Mouse (Mus musculus): Measurements from ENCODE around the gene Rps18. TPM values are rescaled to one million over a fixed set of nuclear protein-coding genes. Genes with fewer than 3 reads are reported as not detected.
A peak's percentile ranks its signal among the peaks of the same experiment; 100 is the strongest.

Rps18 gene
- total RNA-seq, 1 experiment from 2014 or later: 1,150 TPM

- no peak for ATAC-seq (replicated peaks in 1 of 2; ENCODE audit: insufficient read depth in 1 of 2, low FRiP score in 2 of 2, low TSS enrichment in 1 of 2, low read depth in 1 of 2, poor library complexity in 2 of 2, severe bottlenecking in 2 of 2)
These were observed 23.9 kb downstream of the Rps18 start for GRCm38 (mm10) chr17:33931947-33932346.

GRCm38 (mm10) chr17:33931159-33931866, 24.5 kb downstream of the Rps18 start:
- ATAC-seq (replicated peaks in 1 of 2; ENCODE audit: insufficient read depth in 1 of 2, low FRiP score in 2 of 2, low TSS enrichment in 1 of 2, low read depth in 1 of 2, poor library complexity in 2 of 2, severe bottlenecking in 2 of 2): no peak

GRCm38 (mm10) chr17:33930280-33931158, 25.3 kb downstream of the Rps18 start:
- no peak for ATAC-seq (replicated peaks in 1 of 2; ENCODE audit: insufficient read depth in 1 of 2, low FRiP score in 2 of 2, low TSS enrichment in 1 of 2, low read depth in 1 of 2, poor library complexity in 2 of 2, severe bottlenecking in 2 of 2)

- ATAC-seq (replicated peaks in 1 of 2; ENCODE audit: insufficient read depth in 1 of 2, low FRiP score in 2 of 2, low TSS enrichment in 1 of 2, low read depth in 1 of 2, poor library complexity in 2 of 2, severe bottlenecking in 2 of 2): peak; percentile 65 to 77
These were observed 26.2 kb downstream of the Rps18 start, which contains the start of gene Rgl2 for GRCm38 (mm10) chr17:33929371-33930279. Gene Rgl2, plus strand, starts transcription at chr17:33929543.

DNA sequence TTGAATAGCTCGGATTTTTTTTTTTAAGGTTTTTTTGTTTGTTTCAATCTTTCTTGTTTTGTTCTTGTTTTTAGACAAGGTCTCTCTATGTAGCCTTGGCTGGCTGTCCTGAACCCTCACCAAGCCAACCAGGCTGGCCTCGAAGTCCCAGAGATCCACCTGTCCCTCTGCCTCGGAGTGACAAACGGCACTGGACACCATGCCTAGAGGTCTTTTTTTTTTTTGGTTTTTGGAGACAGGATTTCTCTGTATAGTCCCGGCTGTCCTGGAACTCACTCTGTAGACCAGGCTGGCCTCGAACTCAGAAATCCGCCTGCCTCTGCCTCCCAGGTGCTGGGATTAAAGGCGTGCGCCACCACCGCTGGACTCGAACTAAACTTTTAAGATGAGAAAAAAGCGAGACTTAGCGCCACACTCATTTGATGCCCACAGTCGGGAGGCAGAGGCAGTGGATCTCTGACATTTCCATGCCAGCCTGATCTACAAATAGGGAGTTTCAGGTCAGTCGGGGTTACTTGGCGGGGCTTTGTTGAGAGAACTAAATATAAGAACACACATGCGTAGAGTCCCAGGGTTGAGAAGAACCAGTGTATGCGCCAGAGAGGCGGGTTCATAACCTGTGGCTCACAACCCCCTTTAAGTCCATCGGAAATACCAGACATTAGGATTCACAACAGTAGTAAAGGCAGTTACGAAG, 27.4 kb downstream of the Rps18 start:
- no peak for ATAC-seq (replicated peaks in 1 of 2; ENCODE audit: insufficient read depth in 1 of 2, low FRiP score in 2 of 2, low TSS enrichment in 1 of 2, low read depth in 1 of 2, poor library complexity in 2 of 2, severe bottlenecking in 2 of 2)

GRCm38 (mm10) chr17:33926207-33926932, 29.4 kb downstream of the Rps18 start:
- ATAC-seq (replicated peaks in 1 of 2; ENCODE audit: insufficient read depth in 1 of 2, low FRiP score in 2 of 2, low TSS enrichment in 1 of 2, low read depth in 1 of 2, poor library complexity in 2 of 2, severe bottlenecking in 2 of 2): no peak

- no peak for ATAC-seq (replicated peaks in 1 of 2; ENCODE audit: insufficient read depth in 1 of 2, low FRiP score in 2 of 2, low TSS enrichment in 1 of 2, low read depth in 1 of 2, poor library complexity in 2 of 2, severe bottlenecking in 2 of 2)
These were observed 30.2 kb downstream of the Rps18 start for GRCm38 (mm10) chr17:33925406-33926116.

GRCm38 (mm10) chr17:33924577-33925283, 31.1 kb downstream of the Rps18 start:
- no peak for ATAC-seq (replicated peaks in 1 of 2; ENCODE audit: insufficient read depth in 1 of 2, low FRiP score in 2 of 2, low TSS enrichment in 1 of 2, low read depth in 1 of 2, poor library complexity in 2 of 2, severe bottlenecking in 2 of 2)

- no peak for ATAC-seq (replicated peaks in 1 of 2; ENCODE audit: insufficient read depth in 1 of 2, low FRiP score in 2 of 2, low TSS enrichment in 1 of 2, low read depth in 1 of 2, poor library complexity in 2 of 2, severe bottlenecking in 2 of 2)
These were observed 34.4 kb downstream of the Rps18 start for GRCm38 (mm10) chr17:33921361-33921760.

- ATAC-seq (replicated peaks in 1 of 2; ENCODE audit: insufficient read depth in 1 of 2, low FRiP score in 2 of 2, low TSS enrichment in 1 of 2, low read depth in 1 of 2, poor library complexity in 2 of 2, severe bottlenecking in 2 of 2): peak; percentile 30 to 48; a peak in 1 of 4 replicates
These were observed 35.3 kb downstream of the Rps18 start for GRCm38 (mm10) chr17:33920282-33921097.

DNA sequence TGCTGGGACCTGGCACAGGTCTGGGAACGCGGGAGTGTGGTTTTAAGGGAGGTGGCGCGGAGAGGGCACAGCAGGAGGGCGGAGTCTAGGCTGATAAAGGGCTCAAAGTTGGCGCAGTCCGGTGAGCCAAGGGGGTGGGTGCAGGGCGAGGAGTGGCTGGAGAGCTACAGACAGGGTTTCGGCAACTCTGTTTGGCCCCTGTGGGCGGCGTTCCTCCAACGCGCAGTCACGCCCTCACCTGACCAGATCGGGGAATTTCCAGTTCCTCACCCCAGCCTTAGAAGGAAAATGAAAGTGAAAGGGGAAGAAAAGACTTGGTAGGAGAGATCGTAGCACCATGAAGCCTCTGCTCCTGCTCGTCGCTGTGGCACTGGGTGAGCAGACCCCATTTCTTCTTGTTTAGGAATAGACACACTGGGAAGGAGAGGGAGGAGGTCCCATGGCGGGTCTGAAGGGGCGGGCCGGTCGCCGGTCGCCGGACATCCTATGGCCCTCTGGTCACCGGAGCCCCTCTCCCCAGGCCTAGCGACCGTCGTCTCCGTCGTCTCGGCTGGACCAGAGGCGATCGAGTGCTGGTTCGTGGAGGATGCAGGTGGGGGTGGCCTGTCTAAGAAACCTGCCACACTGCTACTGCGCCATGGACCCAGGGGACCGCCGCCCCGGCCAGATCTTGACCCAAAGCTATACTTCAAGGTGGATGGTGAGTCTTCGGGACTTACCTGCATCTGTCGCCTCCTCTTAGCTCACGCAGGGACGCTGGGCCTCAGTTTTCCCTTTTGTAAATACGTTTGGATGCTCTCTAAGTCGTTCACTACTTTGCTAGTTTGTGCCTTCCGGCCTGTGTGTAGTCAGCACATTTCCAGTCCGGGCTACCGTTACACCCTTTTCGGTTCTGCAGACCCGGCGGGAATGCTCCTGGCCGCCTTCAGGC, 36.2 kb downstream of the Rps18 start:
- ATAC-seq (replicated peaks in 1 of 2; ENCODE audit: insufficient read depth in 1 of 2, low FRiP score in 2 of 2, low TSS enrichment in 1 of 2, low read depth in 1 of 2, poor library complexity in 2 of 2, severe bottlenecking in 2 of 2): peak; percentile 61 to 70

DNA sequence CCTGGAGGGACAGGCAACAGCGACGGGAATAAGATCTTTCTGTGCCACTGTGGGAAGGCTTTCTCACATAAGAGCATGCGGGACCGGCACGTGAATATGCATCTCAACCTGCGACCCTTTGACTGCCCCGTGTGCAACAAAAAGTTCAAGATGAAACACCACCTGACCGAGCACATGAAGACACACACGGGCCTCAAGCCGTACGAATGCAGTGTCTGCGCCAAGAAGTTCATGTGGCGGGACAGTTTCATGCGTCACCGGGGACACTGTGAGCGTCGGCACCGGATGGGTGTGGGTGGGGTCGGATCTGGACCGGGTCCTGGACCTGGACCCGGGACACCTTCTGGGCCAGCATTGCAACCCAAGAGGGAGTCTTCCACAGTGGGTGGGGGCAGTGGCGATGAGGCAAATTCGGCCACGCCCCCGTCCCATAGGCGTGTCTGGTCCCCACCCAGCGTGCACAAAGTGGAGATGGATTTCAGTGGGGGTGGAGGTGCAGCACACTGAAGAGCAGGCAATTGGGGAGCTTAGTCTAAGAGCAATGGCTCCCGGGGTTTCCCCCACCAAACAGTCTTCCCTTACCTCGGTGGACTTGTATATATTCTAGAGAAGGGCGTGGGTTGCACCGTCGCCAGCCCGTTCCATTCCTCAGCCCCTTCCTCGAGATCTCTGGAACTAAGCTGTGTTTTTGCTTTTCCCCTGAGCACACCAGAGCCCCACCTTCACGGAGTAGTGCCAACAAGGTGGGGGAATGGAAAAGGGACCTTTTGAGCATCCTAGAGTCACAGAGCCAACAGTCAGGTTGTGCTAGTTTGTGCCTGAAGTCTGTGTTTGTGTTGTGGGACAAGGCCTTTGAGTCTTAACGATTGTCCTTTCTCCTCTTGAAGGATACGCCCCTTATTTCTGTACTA, 37.3 kb downstream of the Rps18 start:
- ATAC-seq (replicated peaks in 1 of 2; ENCODE audit: insufficient read depth in 1 of 2, low FRiP score in 2 of 2, low TSS enrichment in 1 of 2, low read depth in 1 of 2, poor library complexity in 2 of 2, severe bottlenecking in 2 of 2): no peak
